Mouse (Mus musculus) hindbrain, embryonic 10.5 days (tissue): ENCODE data around the gene Gm3233. TPM values are rescaled to one million over a fixed set of nuclear protein-coding genes. Genes with fewer than 3 reads are reported as not detected.
"Not testable (repeated sequence)": the region's sequence is repeated elsewhere in the genome, so short reads cannot be mapped to it uniquely, and the experiment has no call there.

Source experiments
- DNase-seq: peaks from one replicate; pipeline ENCODE4 v3.0.0-alpha.2; 2017; ENCODE audit warnings: low spot score
- H3K27ac ChIP-seq: fragments of 300-500 bp; sonication (generic); 2 replicates; pipeline ENCODE4 v1.5.1; 2016; ENCODE audit warnings: mild to moderate bottlenecking, moderate library complexity
- H3K27me3 ChIP-seq: fragments of 300-500 bp; sonication (generic); 2 replicates; pipeline ENCODE4 v1.6.1; 2016; ENCODE audit warnings: mild to moderate bottlenecking; ENCODE audit not compliant: poor library complexity, insufficient read depth, severe bottlenecking
- H3K36me3 ChIP-seq: fragments of 300-500 bp; sonication (generic); 2 replicates; pipeline ENCODE4 v1.6.1; 2016; ENCODE audit warnings: mild to moderate bottlenecking, moderate library complexity
- H3K4me1 ChIP-seq: fragments of 300-500 bp; sonication (generic); replicated peaks from 2 replicates; pipeline ENCODE4 v1.6.1; 2016; ENCODE audit warnings: mild to moderate bottlenecking
- H3K4me3 ChIP-seq: fragments of 300-500 bp; sonication (generic); 2 replicates; pipeline ENCODE4 v1.5.1; 2016; ENCODE audit warnings: mild to moderate bottlenecking, moderate library complexity
- H3K9me3 ChIP-seq: fragments of 300-500 bp; sonication (generic); 2 replicates; pipeline ENCODE4 v1.6.1; 2016; ENCODE audit warnings: mild to moderate bottlenecking, moderate library complexity
- WGBS: fragments of 180-500 bp; shearing (Covaris S2); methylation state at CpG from one replicate; pipeline ENCODE4 v1.1.7; 2016; 5-methylcytosine and 5-hydroxymethylcytosine counted together
- polyA plus RNA-seq: library from polyadenylated mRNA; unstranded; fragments of >200 nt; fragmentation: Nextera tagmentation; extraction: Ambion mirVana; gene quantifications from 2 replicates; pipeline ENCODE4 v1.2.1, GENCODE M21; 2016

Gm3233 gene
- polyA plus RNA-seq, result not detected in 2 replicates

DNA sequence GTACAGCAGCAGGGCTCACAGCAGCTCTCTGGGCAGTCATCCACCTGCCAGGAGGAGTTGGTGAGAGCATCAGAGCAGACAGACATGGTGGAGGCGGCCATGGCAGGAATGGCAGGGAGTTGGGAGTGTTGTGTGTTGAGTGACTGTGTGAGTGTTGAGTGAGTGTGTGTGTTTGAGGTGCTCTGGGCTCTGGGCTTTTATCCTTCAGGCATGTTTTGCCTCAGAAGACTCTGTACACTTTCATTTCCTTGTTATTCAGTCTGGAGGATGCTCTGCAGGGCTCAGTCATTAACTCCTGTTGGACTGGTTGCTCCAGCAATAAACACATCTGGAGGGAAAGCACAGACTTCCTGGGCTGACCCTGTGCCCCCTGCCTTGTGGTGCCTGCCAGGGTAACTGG is at the start of gene Gm3233:
TSS of gene Gm3233 (minus strand) at position 101 of the 400 bp plus-strand sequence.
- H3K4me1 ChIP-seq, H3K9me3 ChIP-seq, H3K4me3 ChIP-seq, H3K27ac ChIP-seq, H3K27me3 ChIP-seq, H3K36me3 ChIP-seq, DNase-seq: not testable (repeated sequence)
- 67% methylated on average over 1 of the region's 1 CpGs for WGBS

DNA sequence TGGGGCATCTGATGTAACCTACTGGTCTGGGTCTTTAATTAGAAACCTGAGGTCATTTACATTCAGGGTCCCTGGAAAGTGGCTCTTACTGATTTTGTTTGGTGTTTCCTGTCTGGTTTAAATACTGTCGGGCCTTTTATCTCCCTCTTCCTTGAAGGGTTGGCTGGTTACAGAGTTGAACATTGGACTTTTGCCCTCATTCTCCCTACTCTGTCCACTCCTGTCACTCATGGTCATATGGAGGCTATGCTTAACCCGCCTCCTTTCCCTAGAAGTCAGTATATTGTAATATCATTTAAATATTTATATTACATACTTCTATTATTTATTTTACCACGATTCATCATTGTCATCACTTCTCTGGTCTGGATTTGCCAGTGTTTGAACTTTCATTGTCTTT is 44.6 kb upstream of the Gm3233 start:
- Histone ChIP-seq H3K4me1 (peaks cover 3% of the 10 kb centered on the region), H3K36me3 (no peaks in the 10 kb centered on the region), H3K27ac (no peak overlapping the region), H3K4me3 (no peak overlapping the region), H3K27me3 (no peaks in the 10 kb centered on the region), H3K9me3 (peaks cover 6% of the 10 kb centered on the region; the same call in 1 of the 2 replicates)
- no peak for DNase-seq
- 82% methylated on average over 3 of the region's 3 CpGs for WGBS

DNA sequence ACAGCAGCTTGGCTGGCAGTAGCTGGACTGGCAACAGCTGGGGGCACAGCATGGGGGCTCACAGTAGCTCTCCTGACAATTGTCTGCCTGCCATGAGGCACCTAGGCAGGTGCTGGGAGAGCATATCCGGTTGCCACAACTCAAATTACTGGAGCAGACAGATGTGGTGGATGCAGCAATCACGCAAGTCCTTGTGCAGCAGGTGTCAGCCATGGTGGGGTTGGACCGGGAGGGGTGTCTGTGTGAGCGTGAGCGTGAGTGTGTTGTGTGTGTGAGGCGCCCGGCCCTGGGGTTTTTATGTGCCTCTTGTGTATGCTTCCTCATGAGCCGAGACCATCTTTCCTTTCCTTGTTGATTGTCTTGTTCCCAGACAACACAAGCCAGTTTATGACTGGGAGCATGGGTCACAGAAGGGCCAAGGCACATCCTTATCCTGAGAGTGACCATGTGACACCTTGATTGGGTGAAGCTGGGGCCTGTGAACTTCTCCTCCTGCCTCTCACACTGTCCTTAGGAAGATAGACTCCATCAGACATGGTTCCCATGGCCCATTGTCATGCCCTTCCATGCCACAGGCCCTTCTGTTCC is 39.5 kb upstream of the Gm3233 start, which contains the start of gene Gm19668:
TSS of gene Gm19668 (minus strand) at position 213 of the 588 bp plus-strand sequence.
- Histone ChIP-seq H3K4me1 (peaks cover 29% of the 10 kb centered on the region), H3K27me3 (no peaks in the 10 kb centered on the region), H3K27ac (peak within 1 kb of the TSS; percentile 74), H3K9me3 (no peaks in the 10 kb centered on the region), H3K36me3 (no peaks in the 10 kb centered on the region), H3K4me3 (no peak within 1 kb of the TSS)
- no peak for DNase-seq
- 54% methylated on average over 8 of the region's 8 CpGs for WGBS

DNA sequence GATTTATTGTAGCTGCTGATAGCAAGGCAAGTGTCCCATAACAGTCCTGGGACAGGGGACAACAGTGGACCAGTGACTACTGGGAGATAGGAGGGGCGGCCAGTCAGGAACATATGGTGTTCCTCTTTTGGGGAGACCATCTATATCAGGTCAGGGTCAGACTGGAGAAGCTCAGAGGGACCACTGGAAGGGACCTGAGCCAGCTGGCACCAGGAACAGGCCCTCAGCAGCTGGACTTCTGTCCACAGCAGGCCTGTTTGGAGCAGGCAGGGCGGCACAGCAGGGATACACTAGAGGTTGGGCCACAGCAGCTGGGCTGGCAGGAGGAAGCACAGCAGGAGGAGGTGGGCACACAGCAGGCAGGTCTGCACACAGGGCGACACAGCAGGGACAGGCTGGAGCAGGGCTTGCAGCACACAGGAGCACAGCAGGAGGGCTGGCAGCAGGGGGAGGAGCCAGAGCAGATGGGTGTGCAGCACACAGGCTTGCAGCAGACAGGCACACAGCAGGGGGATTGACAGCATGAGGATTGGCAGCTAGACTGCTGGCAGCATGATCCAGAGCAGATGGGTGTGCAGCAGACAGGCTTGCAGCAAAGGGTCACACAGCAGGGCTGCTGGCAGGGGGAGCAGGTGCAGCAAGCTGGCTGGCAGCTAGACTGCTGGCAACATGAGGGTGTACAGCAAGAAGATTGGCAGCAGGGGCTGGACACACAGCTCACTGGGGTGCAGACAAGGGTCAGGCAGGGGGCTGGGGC is 38.9 kb upstream of the Gm3233 start:
- not testable (repeated sequence) for DNase-seq, H3K9me3 ChIP-seq, H3K36me3 ChIP-seq, H3K4me3 ChIP-seq, H3K27me3 ChIP-seq
- 39% methylated on average over 3 of the region's 3 CpGs for WGBS
- Histone ChIP-seq H3K27ac (peak overlapping the region; percentile 74), H3K4me1 (peaks cover 35% of the 10 kb centered on the region)

DNA sequence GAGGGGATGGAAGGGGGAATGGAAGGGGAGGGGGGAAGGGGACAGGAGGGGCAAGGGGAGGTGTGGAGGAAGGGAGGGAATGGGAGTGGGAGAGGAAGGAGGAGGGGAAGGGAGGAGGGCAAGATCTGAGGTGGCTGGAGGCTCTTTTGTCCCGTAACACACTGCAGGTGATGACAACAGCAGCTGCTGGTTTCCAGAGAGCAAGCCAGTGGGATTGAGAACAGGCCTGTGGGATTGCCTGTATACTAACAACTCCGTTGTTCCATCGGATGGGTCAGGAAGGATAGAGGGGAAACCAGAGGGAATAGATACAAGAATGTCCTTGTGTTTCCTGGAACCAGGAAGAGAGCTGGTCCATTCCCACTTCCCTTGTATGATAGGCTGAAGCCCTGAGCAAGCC is 38.2 kb upstream of the Gm3233 start:
- Histone ChIP-seq H3K27ac (peak overlapping the region; percentile 74), H3K27me3 (no peaks in the 10 kb centered on the region), H3K36me3 (no peaks in the 10 kb centered on the region), H3K4me1 (peaks cover 37% of the 10 kb centered on the region), H3K4me3 (no peak overlapping the region), H3K9me3 (no peaks in the 10 kb centered on the region)
- WGBS, result 15% methylated on average over 3 of the region's 3 CpGs
- no peak for DNase-seq

DNA sequence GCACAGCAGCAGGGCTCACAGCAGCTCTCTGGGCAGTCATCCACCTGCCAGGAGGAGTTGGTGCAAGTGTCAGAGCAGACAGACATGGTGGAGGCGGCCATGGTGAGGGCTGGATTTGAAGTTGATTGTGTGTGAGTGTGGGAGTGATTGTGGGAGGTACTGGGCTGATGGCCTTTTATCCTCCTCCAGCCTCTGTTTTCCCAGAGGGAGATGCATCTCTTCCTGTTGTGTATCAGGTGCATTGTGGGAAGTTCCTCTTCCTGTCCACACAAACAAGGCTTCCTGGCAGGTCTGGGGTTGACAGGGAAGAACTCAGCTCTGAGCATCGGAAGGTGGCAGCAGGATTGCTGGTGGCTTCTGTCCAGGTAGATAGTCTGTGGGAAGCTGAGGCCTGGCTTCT is 35.5 kb upstream of the Gm3233 start, which contains the start of gene Gm9639:
TSS of gene Gm9639 (minus strand) at position 101 of the 400 bp plus-strand sequence.
- Histone ChIP-seq H3K4me1 (peaks cover 37% of the 10 kb centered on the region), H3K9me3 (no peaks in the 10 kb centered on the region), H3K27ac (peak within 1 kb of the TSS; percentile 69; the same call in 1 of the 2 replicates), H3K27me3 (no peaks in the 10 kb centered on the region), H3K4me3 (no peak within 1 kb of the TSS), H3K36me3 (no peaks in the 10 kb centered on the region)
- WGBS, result 46% methylated on average over 2 of the region's 2 CpGs
- DNase-seq, result no peak

DNA sequence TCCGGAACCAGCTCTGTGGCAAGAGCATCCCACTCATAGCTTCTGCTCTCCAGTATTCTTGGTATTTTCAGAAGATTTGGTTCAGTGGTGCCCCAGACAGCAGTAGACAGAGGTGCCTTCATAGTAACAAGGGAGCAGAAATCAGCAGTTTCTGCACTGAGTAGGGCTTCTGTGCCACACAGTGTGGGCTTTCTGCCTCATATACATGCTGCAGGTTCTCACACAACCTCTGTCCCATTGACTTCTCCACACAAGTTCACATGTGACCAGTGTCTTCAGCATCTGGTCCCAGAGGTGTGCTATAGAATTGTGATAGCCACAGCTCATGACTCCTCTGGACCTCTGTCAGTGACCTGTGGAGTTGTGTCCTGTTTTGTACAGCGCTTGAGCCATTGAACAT is 29.1 kb upstream of the Gm3233 start:
- 78% methylated on average over 2 of the region's 2 CpGs for WGBS
- H3K4me1 ChIP-seq, result 0 out of 2 replicates have a peak, but pooled peaks cover 5% of the 10 kb centered on the region
- DNase-seq, result no peak
- H3K27ac ChIP-seq, result no peak overlapping the region
- H3K4me3 ChIP-seq, result no peak overlapping the region
- no peaks in the 10 kb centered on the region for H3K9me3 ChIP-seq
- H3K27me3 ChIP-seq, result no peaks in the 10 kb centered on the region
- H3K36me3 ChIP-seq, result no peaks in the 10 kb centered on the region

DNA sequence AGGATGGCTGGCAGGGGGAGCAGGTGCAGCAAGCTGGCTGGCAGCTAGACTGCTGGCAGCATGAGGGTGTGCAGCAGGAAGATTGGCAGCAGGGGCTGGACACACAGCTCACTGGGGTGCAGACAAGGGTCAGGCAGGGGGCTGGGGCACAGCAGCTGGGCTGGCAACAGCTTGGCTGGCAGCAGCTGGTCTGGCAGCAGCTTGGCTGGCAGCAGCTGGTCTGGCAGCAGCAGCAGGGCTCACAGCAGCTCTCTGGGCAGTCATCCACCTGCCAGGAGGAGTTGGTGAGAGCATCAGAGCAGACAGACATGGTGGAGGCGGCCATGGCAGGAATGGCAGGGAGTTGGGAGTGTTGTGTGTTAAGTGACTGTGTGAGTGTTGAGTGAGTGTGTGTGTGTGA is 28.4 kb upstream of the Gm3233 start, which contains the start of gene Gm7137:
TSS of gene Gm7137 (minus strand) at position 325 of the 400 bp plus-strand sequence.
- not testable (repeated sequence) for H3K4me3 ChIP-seq, H3K9me3 ChIP-seq, DNase-seq, H3K27me3 ChIP-seq, H3K4me1 ChIP-seq, H3K27ac ChIP-seq, H3K36me3 ChIP-seq
- 56% methylated on average over 1 of the region's 1 CpGs for WGBS

DNA sequence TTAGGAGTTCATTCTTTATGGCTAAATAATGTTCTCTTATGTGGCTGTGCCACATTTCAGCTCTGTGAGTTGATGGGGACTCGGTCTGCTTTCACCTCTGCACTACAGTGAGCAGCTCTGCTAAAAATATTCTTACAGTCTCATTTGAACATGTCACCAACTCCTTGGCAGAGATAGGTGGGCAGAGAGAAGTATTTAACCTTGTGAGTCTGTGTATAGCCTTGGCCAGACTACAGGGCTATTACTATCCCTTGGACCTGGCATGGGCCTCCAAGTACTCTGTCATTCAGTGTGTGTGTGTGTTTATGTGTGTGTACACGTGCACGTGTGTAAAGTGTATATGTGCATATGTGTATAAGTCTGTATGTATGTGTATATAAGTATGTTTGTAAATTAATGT is 23.9 kb upstream of the Gm3233 start:
- WGBS, result 95% methylated on average over 3 of the region's 3 CpGs
- not testable (repeated sequence) for DNase-seq, H3K27ac ChIP-seq, H3K9me3 ChIP-seq, H3K4me1 ChIP-seq, H3K4me3 ChIP-seq, H3K27me3 ChIP-seq, H3K36me3 ChIP-seq

DNA sequence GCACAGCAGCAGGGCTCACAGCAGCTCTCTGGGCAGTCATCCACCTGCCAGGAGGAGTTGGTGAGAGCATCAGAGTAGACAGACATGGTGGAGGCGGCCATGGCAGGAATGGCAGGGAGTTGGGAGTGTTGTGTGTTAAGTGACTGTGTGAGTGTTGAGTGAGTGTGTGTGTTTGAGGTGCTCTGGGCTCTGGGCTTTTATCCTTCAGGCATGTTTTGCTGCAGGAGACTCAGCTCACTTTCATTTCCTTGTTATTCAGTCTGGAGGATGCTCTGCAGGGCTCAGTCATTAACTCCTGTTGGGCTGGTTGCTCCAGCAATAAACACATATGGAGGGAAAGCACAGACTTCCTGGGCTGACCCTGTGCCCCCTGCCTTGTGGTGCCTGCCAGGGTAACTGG is 23.0 kb upstream of the Gm3233 start, which contains the start of gene Gm3250:
TSS of gene Gm3250 (minus strand) at position 101 of the 400 bp plus-strand sequence.
- not testable (repeated sequence) for H3K27me3 ChIP-seq, H3K9me3 ChIP-seq, H3K27ac ChIP-seq, H3K36me3 ChIP-seq, DNase-seq, H3K4me1 ChIP-seq, H3K4me3 ChIP-seq
- WGBS, result 65% methylated on average over 1 of the region's 1 CpGs

DNA sequence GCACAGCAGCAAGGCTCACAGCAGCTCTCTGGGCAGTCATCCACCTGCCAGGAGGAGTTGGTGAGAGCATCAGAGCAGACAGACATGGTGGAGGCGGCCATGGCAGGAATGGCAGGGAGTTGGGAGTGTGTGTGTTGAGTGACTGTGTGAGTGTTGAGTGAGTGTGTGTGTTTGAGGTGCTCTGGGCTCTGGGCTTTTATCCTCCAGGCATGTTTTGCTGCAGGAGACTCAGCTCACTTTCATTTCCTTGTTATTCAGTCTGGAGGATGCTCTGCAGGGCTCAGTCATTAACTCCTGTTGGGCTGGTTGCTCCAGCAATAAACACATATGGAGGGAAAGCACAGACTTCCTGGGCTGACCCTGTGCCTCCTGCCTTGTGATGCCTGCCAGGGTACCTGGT is 17.4 kb upstream of the Gm3233 start, which contains the start of gene Gm7138:
TSS of gene Gm7138 (minus strand) at position 101 of the 400 bp plus-strand sequence.
- not testable (repeated sequence) for H3K36me3 ChIP-seq, H3K27ac ChIP-seq, H3K27me3 ChIP-seq, H3K4me3 ChIP-seq, H3K9me3 ChIP-seq, DNase-seq, H3K4me1 ChIP-seq
- WGBS, result 87% methylated on average over 1 of the region's 1 CpGs

DNA sequence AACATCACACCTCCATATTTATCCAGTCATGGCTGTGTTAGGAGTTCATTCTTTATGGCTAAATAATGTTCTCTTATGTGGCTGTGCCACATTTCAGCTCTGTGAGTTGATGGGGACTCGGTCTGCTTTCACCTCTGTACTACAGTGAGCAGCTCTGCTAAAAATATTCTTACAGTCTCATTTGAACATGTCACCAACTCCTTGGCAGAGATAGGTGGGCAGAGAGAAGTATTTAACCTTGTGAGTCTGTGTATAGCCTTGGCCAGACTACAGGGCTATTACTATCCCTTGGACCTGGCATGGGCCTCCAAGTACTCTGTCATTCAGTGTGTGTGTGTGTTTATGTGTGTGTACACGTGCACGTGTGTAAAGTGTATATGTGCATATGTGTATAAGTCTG is 12.7 kb upstream of the Gm3233 start:
- not testable (repeated sequence) for H3K27me3 ChIP-seq, H3K27ac ChIP-seq, H3K36me3 ChIP-seq, H3K9me3 ChIP-seq, H3K4me3 ChIP-seq, DNase-seq, H3K4me1 ChIP-seq
- WGBS, result 97% methylated on average over 3 of the region's 3 CpGs

DNA sequence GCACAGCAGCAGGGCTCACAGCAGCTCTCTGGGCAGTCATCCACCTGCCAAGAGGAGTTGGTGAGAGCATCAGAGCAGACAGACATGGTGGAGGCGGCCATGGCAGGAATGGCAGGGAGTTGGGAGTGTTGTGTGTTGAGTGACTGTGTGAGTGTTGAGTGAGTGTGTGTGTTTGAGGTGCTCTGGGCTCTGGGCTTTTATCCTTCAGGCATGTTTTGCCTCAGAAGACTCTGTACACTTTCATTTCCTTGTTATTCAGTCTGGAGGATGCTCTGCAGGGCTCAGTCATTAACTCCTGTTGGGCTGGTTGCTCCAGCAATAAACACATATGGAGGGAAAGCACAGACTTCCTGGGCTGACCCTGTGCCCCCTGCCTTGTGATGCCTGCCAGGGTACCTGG is 11.7 kb upstream of the Gm3233 start, which contains the start of gene Gm3238:
TSS of gene Gm3238 (minus strand) at position 101 of the 400 bp plus-strand sequence.
- not testable (repeated sequence) for H3K36me3 ChIP-seq, H3K4me3 ChIP-seq, H3K27me3 ChIP-seq, H3K9me3 ChIP-seq, H3K27ac ChIP-seq, H3K4me1 ChIP-seq, DNase-seq
- 71% methylated on average over 1 of the region's 1 CpGs for WGBS
